Comparison of ENCODE assay signal across 12 mouse cellular contexts in genomic region chr10:110587529-110587928, GRCm38 (mm10).
DNase-seq lines count a peak whose midpoint lies in the region; ATAC-seq and TF ChIP-seq lines count a peak whose summit lies in the region.
"Had no signal": no experiment of that assay in that cellular context is flagged by ENCODE, and none has a peak within 500 bp of the region (broad histone marks: within the 10 kb centered on the region; RNA-seq: fewer than 3 reads in every experiment).

No protein-coding gene starts in this region.

- H3K4me3 ChIP-seq in hindbrain, embryonic 14.5 days (replicated peaks; ENCODE audit: low read length) = no peak overlapping the region
- no peak overlapping the region for H3K4me3 ChIP-seq in hindbrain, embryonic 10.5 days
- no peak overlapping the region for H3K4me3 ChIP-seq in lung, embryonic 16.5 days (ENCODE audit: low read length)
- no peak overlapping the region for H3K4me3 ChIP-seq in embryonic facial prominence, embryonic 14.5 days (ENCODE audit: low read depth, low read length)
- H3K4me3 ChIP-seq in myocyte = no peak overlapping the region
- H3K4me3 ChIP-seq: limb, embryonic 15.5 days; neural tube, embryonic 12.5 days had no signal

- WGBS in hindbrain, embryonic 14.5 days = 50% methylated on average over 13 of the region's 13 CpGs
- WGBS in hindbrain, embryonic 10.5 days = 74% methylated on average over 13 of the region's 13 CpGs
- 23% methylated on average over 13 of the region's 13 CpGs for WGBS in lung, embryonic 16.5 days
- 33% methylated on average over 13 of the region's 13 CpGs for WGBS in embryonic facial prominence, embryonic 14.5 days

- H3K9me3 ChIP-seq in hindbrain, embryonic 14.5 days (ENCODE audit: control insufficient read depth, low read length) = no peaks in the 10 kb centered on the region
- H3K9me3 ChIP-seq in hindbrain, embryonic 10.5 days = no peaks in the 10 kb centered on the region
- no peaks in the 10 kb centered on the region for H3K9me3 ChIP-seq in lung, embryonic 16.5 days (ENCODE audit: control insufficient read depth, low read length)
- 0 out of 2 replicates have a peak, but pooled peaks cover 4% of the 10 kb centered on the region for H3K9me3 ChIP-seq in embryonic facial prominence, embryonic 14.5 days (ENCODE audit: control insufficient read depth, low read length)
- H3K9me3 ChIP-seq: limb, embryonic 15.5 days; neural tube, embryonic 12.5 days had no signal

- H3K27me3 ChIP-seq in hindbrain, embryonic 14.5 days (ENCODE audit: control insufficient read depth, insufficient read depth, low read length) = no peaks in the 10 kb centered on the region
- H3K27me3 ChIP-seq in hindbrain, embryonic 10.5 days (ENCODE audit: insufficient read depth, poor library complexity, severe bottlenecking) = no peaks in the 10 kb centered on the region
- no peaks in the 10 kb centered on the region for H3K27me3 ChIP-seq in lung, embryonic 16.5 days (ENCODE audit: control insufficient read depth, insufficient read depth, low read depth, low read length)
- H3K27me3 ChIP-seq in embryonic facial prominence, embryonic 14.5 days (replicated peaks; ENCODE audit: control insufficient read depth, insufficient read depth, low read length) = no peaks in the 10 kb centered on the region
- no peaks in the 10 kb centered on the region for H3K27me3 ChIP-seq in myocyte (ENCODE audit: control insufficient read depth, insufficient read depth, insufficient read length)
- H3K27me3 ChIP-seq: limb, embryonic 15.5 days; neural tube, embryonic 12.5 days had no signal

- DNase-seq in hindbrain, embryonic 14.5 days (ENCODE audit: low spot score) = peak; percentile 40
- no peak for DNase-seq in hindbrain, embryonic 10.5 days (ENCODE audit: low spot score)
- no peak for DNase-seq in lung, adult 18-20 months
- peak; percentile 87 for DNase-seq in embryonic facial prominence, embryonic 14.5 days (ENCODE audit: low spot score)
- DNase-seq in gastrocnemius, postnatal 4 days (ENCODE audit: low spot score in 2 of 2) = no peak
- DNase-seq: heart, adult 18-20 months; right cerebral cortex, adult 18-20 months; thymus, postnatal 4 days had no signal

- H3K9ac ChIP-seq in hindbrain, embryonic 14.5 days = no peak overlapping the region
- H3K9ac ChIP-seq in lung, embryonic 16.5 days (ENCODE audit: low read length) = no peak overlapping the region
- no peak overlapping the region for H3K9ac ChIP-seq in embryonic facial prominence, embryonic 14.5 days (ENCODE audit: low read depth, low read length)
- H3K9ac ChIP-seq: limb, embryonic 15.5 days; neural tube, embryonic 12.5 days had no signal

- no peak overlapping the region for H3K4me2 ChIP-seq in hindbrain, embryonic 14.5 days (replicated peaks)
- peak overlapping the region; percentile 7; the same call in 1 of the 2 replicates for H3K4me2 ChIP-seq in lung, embryonic 16.5 days (ENCODE audit: low read depth, low read length)
- peak overlapping the region; percentile 27 for H3K4me2 ChIP-seq in embryonic facial prominence, embryonic 14.5 days (ENCODE audit: low read depth, low read length)
- H3K4me2 ChIP-seq in myocyte (ENCODE audit: low read depth) = peak overlapping the region; percentile 13
- H3K4me2 ChIP-seq: limb, embryonic 15.5 days; neural tube, embryonic 12.5 days had no signal

- peak; percentile 57; the same call in 1 of the 2 replicates for ATAC-seq in hindbrain, embryonic 14.5 days (ENCODE audit: low FRiP score)
- peak; percentile 53 for ATAC-seq in lung, embryonic 16.5 days (ENCODE audit: low read depth)
- ATAC-seq in embryonic facial prominence, embryonic 14.5 days (ENCODE audit: low read depth) = peak; percentile 74

- H3K36me3 ChIP-seq in hindbrain, embryonic 14.5 days (replicated peaks; ENCODE audit: control insufficient read depth, insufficient read depth) = no peaks in the 10 kb centered on the region
- no peaks in the 10 kb centered on the region for H3K36me3 ChIP-seq in hindbrain, embryonic 10.5 days
- H3K36me3 ChIP-seq in lung, embryonic 16.5 days (ENCODE audit: control insufficient read depth, insufficient read depth, low read length) = no peaks in the 10 kb centered on the region
- no peaks in the 10 kb centered on the region for H3K36me3 ChIP-seq in embryonic facial prominence, embryonic 14.5 days (ENCODE audit: control insufficient read depth, insufficient read depth, low read length)
- H3K36me3 ChIP-seq in myocyte (ENCODE audit: control insufficient read depth, insufficient read depth) = no peaks in the 10 kb centered on the region
- H3K36me3 ChIP-seq: limb, embryonic 15.5 days; neural tube, embryonic 12.5 days had no signal

- no peak overlapping the region for H3K27ac ChIP-seq in hindbrain, embryonic 14.5 days
- no peak overlapping the region for H3K27ac ChIP-seq in hindbrain, embryonic 10.5 days
- H3K27ac ChIP-seq in lung, embryonic 16.5 days (ENCODE audit: low read length) = peak overlapping the region; percentile 66; the same call in 1 of the 2 replicates
- H3K27ac ChIP-seq in embryonic facial prominence, embryonic 14.5 days (replicated peaks; ENCODE audit: low read depth, low read length) = peak overlapping the region; percentile 63
- H3K27ac ChIP-seq: limb, embryonic 15.5 days; neural tube, embryonic 12.5 days had no signal

- H3ac ChIP-seq in myocyte (ENCODE audit: control insufficient read depth, insufficient read length) = no peak overlapping the region

- H3K4me1 ChIP-seq in hindbrain, embryonic 14.5 days (replicated peaks; ENCODE audit: control insufficient read depth, insufficient read depth, low read length) = no peaks in the 10 kb centered on the region
- H3K4me1 ChIP-seq in hindbrain, embryonic 10.5 days (replicated peaks) = no peaks in the 10 kb centered on the region
- peaks cover 11% of the 10 kb centered on the region for H3K4me1 ChIP-seq in lung, embryonic 16.5 days (replicated peaks; ENCODE audit: control insufficient read depth, insufficient read depth, low read length)
- peaks cover 16% of the 10 kb centered on the region; the same call in 1 of the 2 replicates for H3K4me1 ChIP-seq in embryonic facial prominence, embryonic 14.5 days (ENCODE audit: control insufficient read depth, insufficient read depth, low read length)
- H3K4me1 ChIP-seq: limb, embryonic 15.5 days; neural tube, embryonic 12.5 days had no signal

- TF ChIP-seq POLR2A in myocyte (IDR thresholded peaks at IDR 0.05; ENCODE audit: insufficient read length, low read depth) = no peak

- H3K79me2 ChIP-seq in myocyte (ENCODE audit: control insufficient read depth, insufficient read depth) = no peaks in the 10 kb centered on the region

TF ChIP-seq in myocyte, 11 proteins besides CTCF, POLR2A, EP300 and RAD21:
- TF ChIP-seq TCF3 (IDR thresholded peaks at IDR 0.05; ENCODE audit: insufficient read length, low read depth) (no peak), REST (IDR thresholded peaks at IDR 0.05; ENCODE audit: insufficient read depth, insufficient read length) (no peak), MYOD1 (IDR thresholded peaks at IDR 0.05; ENCODE audit: control insufficient read depth in 1 of 3, insufficient read length in 2 of 3, low read depth in 2 of 3) (no peak), E2F4 (IDR thresholded peaks at IDR 0.05; ENCODE audit: insufficient read depth) (no peak), POLR2AphosphoS2 (IDR thresholded peaks at IDR 0.05; ENCODE audit: insufficient read length, low read depth) (no peak), MAX (IDR thresholded peaks at IDR 0.05; ENCODE audit: low read depth) (no peak), USF1 (IDR thresholded peaks at IDR 0.05; ENCODE audit: low read depth) (no peak), MYOG (IDR thresholded peaks at IDR 0.05; ENCODE audit: control insufficient read depth in 1 of 3, insufficient read depth in 1 of 3, insufficient read length in 2 of 3, low read depth in 2 of 3) (no peak), CEBPB (IDR thresholded peaks at IDR 0.05; ENCODE audit: insufficient read depth, poor library complexity, severe bottlenecking) (no peak), TCF12 (IDR thresholded peaks at IDR 0.05; ENCODE audit: insufficient read depth, poor library complexity, severe bottlenecking) (no peak), SRF (IDR thresholded peaks at IDR 0.05; ENCODE audit: control insufficient read depth, insufficient read length, low read depth) (no peak)

Comparison
In these comparisons a context has a peak if more than half of its experiments do, and no peak if none do; other contexts are left out.
1. DNase-seq: peak in hindbrain, embryonic 14.5 days (single experiment) and embryonic facial prominence, embryonic 14.5 days (single experiment); none in hindbrain, embryonic 10.5 days (single experiment), lung, adult 18-20 months (0 of 2) and gastrocnemius, postnatal 4 days (0 of 2).
2. H3K27ac ChIP-seq: peak in lung, embryonic 16.5 days (single experiment) and embryonic facial prominence, embryonic 14.5 days (single experiment); none in hindbrain, embryonic 14.5 days (single experiment) and hindbrain, embryonic 10.5 days (single experiment).
3. Peak in every context shown above with its lines, with median percentiles within 50 percentile points of each other: ATAC-seq.